Mouse (Mus musculus) spleen, postnatal 14 days (tissue): ENCODE data around the gene Fam20b.
"Not testable (repeated sequence)": the region's sequence is repeated elsewhere in the genome, so short reads cannot be mapped to it uniquely, and the experiment has no call there.

Experiments
- DNase-seq, 2 experiments: peaks; one replicate each; pipeline ENCODE4 v3.0.0; 2021 to 2022; ENCODE audit warnings: low spot score in 2 of 2

Fam20b gene

DNA sequence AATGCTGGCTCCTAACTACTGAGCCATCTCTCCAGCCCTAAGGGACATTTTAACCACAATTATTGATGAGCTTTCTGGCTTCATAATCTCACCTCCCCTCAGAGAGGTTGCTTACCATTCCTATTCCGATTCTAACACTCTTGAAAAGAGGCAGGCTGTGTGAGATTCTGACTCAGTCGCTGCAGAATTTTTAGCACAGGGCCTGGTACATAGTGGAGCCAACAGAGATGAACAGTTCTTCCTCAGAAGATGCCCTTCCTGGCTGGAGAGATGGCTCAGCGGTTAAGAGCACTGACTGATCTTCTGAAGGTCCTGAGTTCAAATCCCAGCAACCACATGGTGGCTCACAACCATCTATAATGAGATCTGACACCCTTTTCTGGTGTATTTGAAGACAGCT is 47.0 kb downstream of the Fam20b start:
- DNase-seq = no peak

DNA sequence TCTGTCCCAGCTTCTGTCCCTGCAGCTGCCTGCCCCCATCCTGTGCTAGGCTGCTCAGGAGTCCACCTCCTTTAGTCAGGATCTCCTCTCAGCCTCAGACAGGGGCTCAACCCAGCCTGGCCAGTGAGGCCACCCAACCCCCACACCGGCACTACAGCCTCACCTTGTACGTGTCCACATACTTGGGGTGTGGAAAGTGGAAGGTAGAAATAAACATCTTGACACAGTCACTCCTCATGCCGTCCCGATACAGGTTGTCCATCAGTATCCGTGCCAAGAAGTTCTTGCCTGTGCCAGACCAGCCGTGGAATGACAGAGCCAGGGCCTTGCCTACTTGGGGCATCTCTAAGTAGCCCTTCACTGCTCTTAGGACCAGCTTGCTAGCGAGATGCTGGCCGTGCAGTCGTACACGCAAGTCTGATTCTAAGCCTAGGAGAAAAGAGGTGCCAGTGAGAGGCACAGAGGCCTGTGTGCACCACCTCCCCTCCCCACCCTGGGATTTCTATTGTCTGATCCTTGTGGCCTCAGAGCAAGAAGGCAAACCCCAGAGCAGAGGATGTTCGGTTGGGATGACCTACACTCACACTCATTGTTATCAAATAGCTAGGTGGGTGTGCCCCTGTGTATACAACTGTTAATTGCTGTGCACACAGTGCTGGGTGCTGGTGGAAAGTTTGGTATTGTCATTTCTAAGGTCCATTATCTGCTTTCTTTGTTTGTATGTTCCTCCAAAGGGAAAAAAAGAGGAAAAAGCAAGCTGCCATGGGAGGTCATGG is 49.5 kb downstream of the Fam20b start:
- no peak for DNase-seq

DNA sequence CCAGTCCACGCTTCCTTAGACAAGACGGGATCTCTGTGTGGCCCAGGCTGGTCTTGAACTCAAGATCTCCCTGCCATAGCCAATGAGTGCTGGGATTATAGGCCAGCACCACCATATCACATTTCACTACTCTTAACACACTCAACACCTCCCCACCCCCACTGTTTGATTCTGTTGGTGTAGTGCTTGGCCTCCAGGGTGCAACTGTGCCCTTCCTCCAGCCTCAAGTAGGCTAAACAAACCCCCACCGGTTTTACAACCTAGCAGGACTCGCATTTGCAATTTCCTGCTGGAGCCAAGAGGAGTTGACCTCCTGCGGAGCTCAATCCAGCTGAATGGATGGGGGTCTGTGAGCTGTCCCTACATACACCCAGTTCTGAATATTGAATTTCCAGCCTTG is 50.3 kb downstream of the Fam20b start:
- DNase-seq = no peak

DNA sequence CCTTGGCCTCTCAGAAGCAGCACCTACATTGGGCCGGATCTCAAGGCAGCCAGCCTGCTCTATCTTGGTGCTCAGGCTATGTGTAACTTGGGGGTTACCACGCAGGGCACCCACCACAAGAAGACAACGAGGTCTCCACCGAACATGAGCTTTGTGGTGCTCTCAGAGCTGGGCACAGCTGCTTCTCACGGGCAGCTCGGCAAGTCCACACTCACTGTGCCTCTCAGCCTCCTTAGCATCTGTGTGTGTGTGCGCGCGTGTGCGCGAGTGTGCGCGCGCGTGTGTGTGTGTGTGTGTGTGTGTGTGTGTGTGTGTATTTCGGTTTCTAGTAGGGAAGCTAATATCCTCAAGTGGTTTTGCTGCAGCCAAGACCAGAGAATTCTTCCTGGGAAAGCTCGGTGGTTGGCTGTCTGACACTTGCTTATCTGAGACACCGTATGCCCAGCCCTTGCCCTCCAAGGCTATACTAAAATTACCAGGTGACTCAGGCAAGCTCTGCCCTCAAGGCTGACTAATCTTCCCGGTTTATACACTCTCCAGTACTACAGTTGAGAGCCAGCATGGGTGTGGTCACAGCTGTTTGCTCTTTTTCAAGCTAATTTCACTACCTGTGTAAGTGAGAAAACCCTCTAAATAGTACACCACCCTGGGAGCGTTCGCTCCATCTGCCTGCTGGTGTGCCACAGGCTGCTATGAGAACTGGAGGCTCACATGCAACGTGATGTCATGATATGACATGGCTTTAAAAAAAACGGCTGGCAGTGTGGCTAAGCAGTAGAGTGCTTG is 51.6 kb downstream of the Fam20b start:
- DNase-seq = no peak

DNA sequence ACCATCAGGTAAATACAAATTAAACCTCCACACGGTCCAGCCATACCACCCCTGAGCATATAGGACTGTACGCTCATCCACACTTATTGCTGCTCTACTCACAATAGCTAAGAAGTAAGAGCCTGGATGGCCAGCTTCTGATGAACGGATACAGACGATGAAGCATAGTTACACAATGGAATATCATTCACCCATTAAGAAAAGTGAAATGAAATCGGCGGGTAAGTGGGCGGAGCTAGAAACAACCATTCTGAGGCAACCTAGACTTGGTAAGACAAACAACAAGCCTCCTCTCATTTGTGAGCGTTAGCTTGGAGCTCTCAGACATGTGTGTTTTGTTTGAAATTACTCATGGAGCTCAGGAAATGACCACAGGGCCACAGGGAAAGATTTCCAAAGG is 53.1 kb downstream of the Fam20b start:
- DNase-seq = no peak

DNA sequence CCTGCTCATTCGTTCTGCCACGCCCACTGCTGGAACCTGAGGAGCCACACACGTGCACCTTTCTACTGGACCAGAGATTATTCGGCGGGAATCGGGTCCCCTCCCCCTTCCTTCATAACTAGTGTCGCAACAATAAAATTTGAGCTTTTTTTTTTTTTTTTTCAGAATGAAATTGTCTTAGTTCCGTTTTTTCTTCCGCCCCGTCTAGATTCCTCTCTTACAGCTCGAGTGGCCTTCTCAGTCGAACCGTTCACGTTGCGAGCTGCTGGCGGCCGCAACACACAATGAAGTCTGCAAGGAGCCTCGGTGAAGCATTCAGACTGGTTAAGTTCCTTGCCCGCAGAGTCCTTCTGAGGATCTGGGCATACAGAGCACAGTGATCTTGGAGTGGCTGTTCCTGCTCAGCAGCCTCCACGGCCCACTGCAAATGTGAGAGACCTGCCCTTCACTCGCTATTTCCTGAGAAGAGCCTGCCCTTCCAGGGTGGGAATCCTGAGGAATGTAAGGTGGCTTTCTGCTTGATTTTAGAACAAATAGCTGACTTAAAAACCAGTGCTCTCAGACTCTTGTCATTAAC is 58.1 kb downstream of the Fam20b start:
- not testable (repeated sequence) for DNase-seq

DNA sequence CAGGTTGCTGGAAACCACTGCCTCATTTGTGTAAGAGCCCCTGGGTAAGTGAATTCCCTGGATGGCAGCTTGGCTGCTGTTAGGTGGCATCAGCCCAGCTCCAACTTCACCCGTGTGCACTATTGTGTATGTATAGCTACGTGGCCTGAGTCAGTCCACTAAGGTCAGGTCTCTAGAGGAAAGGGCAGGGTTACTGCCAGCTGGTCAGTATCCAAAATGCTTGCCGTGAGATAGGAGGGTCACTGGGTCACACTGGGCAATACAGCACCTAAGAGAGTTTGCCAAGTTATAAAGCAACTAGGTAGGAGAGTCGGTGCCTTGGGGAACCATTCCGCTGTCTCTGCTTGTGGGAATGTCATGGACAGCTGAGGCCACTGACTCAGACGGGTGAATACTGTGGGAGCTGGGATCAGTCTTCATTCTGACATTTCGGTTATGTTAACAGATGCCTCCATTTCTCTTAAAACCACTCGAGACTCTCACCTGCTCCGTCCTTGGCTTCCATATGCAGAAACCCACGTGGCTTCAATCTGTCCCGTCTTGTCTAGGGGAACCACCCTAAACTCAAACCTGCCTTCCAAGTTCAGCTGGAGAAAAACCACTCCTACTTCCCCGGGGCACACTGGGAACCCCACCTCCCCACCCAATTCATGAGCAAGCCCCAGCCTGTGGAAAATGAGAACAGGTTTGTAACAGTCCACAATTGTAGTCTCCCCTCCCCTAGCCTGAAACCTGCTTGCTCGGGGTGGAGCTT is 58.8 kb downstream of the Fam20b start:
- no peak for DNase-seq

DNA sequence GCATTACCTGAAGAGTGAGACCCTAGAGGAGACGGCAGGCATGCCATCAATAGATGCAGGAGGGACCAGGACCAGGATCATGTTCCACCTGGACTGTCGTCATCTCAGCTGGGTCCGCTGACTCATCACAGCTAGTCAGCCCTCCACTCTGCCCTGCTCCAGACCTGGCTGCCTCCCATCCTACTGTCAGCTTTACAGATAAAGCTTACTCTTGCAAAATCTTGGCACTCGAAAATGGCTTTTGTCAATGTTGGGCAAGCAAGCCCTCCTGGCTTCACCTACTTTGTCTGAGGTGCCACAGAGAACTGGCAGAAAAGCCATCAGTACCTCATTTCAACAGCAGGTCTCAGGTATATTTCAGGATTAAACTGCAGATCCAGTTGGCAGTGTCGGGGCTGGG is 60.2 kb downstream of the Fam20b start:
- no peak for DNase-seq

DNA sequence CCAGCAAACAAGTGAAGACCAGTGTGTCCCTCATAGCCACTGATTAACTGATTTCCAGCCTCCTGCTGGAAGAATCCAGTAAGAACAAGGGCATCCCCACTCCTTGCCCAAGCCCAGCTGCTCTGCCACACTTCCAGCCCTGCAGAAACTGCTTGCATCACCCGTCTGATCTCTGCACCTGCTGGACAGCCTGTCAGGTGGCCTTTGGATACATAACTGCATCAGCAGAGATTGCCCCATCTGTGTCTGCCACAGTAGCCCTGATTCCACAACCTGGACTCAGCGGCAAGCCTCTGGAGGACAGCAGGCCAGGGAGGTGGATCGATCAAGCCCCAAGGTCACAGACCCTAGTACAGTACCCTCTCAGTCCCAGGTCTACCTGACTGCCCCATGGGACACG is 61.4 kb downstream of the Fam20b start:
- DNase-seq = no peak

DNA sequence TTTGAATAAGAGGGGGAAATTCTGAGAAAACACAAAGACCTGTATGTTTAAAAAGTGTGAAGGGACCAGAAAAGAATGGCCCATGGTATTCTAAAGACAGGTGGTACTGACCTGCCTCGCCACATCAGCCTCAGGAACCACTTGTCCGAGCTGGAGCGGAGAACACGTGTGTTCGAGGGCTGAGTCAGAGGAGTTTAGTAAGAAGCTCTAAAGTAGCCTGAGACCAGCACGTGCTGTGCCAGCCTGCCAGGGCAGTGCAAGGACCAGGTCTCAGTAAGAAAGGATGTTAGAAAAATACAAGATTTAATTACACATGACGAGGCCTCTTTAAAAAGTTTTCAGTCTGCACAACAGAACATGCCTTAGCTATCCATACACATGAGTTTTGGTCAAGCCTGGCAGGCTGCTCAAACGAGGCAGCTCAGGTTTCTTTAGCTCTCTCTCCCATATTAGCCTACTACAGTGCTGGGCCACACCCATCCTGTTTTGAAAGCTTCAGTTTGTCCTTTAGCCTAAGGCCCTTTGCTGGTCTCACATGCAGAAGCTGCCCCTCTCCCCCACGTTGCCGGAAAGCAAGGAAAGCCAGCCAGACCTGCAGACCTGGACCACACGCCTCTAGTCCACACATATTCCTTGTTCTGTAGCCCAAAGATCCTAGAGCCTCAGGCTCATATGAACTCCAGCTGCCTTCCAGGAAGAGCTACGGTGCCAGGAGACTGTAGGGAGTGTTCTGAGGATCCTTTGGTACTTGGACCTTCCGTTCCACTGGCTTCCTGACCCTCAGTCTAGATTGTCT is 64.0 kb downstream of the Fam20b start:
- no peak for DNase-seq

DNA sequence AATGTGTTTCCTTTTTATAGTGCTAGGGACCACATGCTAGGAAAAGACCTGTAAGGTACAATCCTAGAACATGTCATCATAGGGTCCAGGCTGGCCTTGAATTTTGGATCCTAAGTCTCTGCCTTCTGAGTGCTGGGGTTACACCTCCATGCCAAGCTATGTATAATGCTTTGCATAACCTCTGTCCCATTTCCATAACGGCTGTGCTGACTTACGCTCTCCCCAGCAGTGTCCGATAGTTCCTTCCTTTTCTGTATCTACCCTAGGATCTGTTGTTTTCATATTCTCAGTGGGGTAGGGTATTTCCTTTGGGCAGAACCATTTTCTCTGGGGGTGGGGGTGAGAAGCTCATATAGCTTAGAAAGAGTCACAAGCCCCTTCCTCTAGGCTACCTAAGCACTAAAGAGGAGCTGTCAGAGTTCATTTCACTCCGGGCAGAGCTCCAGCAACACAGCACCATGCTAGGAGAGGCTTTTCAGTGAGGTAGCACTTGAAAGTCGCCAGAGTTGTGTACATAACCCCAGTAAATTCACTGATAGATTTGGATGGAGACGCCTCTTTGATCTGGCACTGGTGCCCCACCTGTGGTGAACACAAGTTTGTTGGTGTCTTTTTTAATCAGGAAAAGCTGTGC is 66.6 kb downstream of the Fam20b start:
- DNase-seq = no peak

DNA sequence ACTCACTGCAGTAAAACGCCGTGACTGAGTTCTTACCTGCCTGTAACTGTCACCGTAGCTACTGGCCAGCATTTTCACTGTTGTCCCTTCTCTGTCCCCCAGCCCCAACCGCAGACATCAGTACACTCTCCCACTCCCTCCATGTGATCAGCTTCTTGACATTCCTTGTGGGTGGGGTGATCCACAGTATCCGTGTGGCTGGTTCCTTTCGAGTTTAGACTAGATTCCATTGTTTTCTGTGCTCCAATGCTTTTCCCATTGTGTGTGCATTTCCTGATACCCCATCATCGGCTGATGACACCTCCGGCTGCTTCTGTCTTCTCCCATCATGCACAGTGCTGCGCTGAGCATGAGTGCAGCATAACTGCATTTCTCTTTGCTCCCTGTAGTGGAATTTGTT is 68.3 kb downstream of the Fam20b start:
- DNase-seq = no peak

DNA sequence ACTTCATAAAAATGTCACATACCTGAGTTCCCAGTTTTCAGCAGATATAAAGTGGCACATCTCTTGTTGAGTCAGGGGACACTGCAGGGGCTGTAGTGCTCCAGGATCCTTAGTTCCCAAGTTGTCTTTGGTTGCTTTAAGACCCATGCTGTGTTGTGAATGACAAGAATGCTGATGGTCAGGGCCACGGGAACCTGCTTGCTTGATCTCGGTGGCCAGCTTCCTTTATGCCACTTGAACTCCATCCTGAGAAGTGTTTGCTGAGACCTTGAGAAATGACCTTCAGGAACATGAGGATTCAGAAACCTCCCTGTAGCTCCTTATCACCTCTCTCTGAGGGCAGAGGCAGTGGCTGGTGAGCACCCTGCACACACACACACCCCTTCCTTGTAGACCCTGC is 70.2 kb downstream of the Fam20b start:
- no peak for DNase-seq

DNA sequence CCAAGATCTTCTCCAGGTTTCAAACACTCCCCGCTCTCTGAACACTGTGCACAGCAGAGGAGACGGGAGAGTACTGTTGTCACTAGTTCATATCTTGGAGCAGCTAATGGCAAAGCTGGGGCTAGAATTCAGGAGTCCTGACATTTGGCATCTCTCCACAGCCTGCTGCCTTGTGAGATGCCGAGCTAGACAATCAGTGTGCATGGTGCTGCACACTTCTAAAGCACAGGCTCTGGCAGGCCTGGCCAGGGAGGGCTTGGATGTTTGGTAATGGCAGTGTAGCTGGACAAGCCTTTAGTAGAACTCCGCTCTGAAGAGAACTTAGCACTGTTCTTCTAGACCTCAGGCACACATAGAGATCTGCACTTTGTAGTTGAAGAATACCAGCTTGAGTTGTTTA is 72.9 kb downstream of the Fam20b start:
- DNase-seq = no peak

DNA sequence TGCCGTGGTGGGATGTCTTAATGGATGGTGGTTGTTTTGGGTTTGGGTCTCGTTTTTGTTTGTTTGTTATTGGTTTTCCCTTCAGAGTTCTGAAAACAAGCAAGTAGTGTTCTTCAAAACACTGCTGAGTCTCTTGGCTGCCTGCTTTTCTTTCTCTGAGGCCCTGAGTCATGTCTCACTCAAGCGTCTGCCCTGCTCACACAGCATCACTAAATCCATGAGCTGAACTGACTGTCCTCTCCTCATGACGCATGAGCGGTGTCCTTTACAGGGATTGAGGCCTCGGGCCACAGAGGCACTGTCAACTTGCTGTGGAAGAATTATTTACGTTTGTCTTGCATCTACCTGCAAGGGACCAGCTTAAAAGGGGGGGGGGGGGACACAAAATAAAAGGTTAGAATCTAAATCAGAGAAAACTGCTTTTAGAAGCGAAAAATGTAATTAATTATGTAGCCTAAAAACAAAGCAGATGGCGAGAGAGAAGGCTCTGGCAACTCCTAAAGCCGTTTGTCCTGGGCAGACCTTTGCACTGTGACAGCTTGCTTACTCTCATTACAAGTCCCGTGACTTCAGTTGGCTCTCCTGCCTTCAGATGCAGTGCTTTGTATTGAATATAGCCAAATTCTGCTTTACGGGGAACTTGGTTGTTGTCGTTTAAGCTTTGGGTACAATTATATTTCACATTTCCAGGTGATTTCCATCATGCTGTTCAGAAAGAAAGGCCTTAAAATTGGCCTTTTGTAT is 73.9 kb downstream of the Fam20b start:
- no peak for DNase-seq

DNA sequence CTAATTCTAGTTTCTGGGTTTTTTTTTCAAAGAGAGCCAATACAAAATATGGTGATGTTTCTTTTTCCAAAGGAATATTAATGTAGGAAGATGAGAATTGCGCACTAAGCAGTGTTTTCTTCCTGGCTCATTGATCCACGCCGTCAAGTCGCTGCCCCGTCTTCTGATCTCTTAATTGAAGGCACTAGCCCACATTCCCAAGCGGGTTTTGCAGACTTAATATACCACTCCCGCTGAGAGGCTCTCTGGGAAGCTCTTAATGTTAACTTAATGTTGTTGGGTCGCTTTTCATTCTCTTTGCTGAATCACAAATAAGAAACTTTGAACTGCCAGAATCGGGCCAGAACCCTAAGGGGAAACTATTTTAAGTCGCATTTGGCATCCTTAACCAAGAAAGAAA is 74.8 kb downstream of the Fam20b start:
- no peak for DNase-seq

DNA sequence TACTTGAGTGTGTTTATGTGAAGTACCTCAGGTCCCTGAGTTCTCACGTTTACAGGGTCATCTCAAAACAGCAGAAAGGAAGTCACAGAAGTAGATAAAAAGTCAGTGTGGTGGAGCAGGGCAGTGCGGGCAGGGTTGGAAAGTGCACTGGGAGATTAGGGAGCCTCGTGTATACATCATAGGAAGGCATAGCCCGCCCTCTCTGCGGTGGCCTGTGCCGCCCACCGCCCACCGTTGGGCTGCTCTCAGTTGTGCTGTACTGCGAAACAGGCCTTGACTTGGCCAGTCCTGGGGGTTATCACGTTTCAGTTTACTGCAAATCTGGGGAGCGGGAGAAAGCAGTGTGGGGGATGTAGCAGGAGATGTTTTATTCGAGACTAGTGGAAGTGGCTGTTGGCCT is 76.1 kb downstream of the Fam20b start:
- DNase-seq = no peak

DNA sequence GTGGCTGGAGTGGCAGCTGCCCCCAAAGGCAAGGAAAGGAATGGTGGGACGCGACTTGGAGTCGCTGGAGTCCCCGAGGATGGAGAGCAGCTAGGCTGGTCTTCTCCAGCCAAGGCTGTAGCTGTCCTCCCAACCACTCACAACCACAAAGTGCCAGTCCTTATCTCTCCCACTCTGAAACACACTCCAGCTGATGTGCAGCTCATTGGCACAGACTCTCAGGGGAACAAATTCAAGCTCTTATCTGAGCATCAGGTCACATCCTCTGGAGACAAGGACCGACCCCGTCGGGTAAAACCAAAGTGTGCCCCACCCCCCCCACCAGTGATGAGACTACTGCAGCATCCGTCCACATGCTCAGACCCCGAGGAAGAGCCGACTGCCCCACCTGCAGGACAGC is 77.1 kb downstream of the Fam20b start:
- no peak for DNase-seq

DNA sequence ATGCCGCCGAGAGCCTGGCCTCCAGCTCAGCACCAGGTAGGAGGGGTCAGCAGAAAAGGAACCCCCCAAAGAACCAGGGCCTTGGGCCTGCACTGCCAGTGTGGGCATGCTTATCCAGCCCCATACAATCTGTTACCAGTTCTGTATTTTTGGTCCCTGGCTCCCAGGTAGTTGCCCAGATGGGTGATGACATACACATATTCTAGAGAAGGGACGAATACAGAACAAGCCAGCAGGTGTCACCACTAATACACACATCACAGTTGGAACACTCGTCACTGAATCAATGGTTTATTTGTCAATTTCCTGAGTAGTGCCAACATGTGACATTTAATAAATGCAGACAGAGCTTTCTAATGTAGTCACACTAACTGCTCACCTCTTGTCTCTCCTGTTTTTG is 78.3 kb downstream of the Fam20b start:
- no peak for DNase-seq

DNA sequence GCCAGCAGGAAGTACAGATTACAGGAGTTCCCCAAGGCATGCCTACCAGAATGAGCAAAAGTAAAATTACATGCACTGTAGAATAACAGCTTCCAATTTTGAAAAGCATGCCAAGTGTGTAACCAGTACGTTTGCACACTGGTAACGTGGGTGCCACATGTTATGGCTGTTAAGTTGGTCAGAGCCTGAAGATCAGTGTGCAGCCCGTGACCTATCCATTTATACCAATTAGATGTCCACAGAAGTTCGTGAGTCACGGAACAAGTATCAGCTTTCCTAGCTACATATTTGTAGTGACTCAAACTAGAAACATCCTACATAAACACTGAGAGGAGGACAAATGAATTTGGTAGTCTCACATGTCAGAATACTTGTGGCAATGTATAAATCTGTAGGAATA is 79.4 kb downstream of the Fam20b start:
- no peak for DNase-seq
